Mouse (Mus musculus): ENCODE results near the gene Gm21800. TPM values are rescaled to one million over a fixed set of nuclear protein-coding genes. Genes with fewer than 3 reads are reported as not detected.
"Not testable (repeated sequence)": the region's sequence is repeated elsewhere in the genome, so short reads cannot be mapped to it uniquely, and the experiment has no call there.

The Gm21800 gene
- polyA plus RNA-seq (2014; fragmentation: Nextera tagmentation; extraction: Ambion mirVana), result not detected in 2 replicates

- not testable (repeated sequence) for H3K27ac ChIP-seq (ENCODE audit: low read depth, low read length); H3K9ac ChIP-seq (ENCODE audit: low read depth, low read length); H3K9me3 ChIP-seq (ENCODE audit: control insufficient read depth, low read length); H3K27me3 ChIP-seq (ENCODE audit: control insufficient read depth, insufficient read depth, low read length); H3K4me2 ChIP-seq (replicated peaks; ENCODE audit: low read depth, low read length); ATAC-seq (ENCODE audit: low FRiP score, low TSS enrichment); H3K36me3 ChIP-seq (ENCODE audit: control insufficient read depth, insufficient read depth, low read length); H3K4me3 ChIP-seq (ENCODE audit: low read length); H3K4me1 ChIP-seq (ENCODE audit: control insufficient read depth, insufficient read depth, low read length)
- WGBS, result no CpG with 5 or more reads among the region's 3 CpGs
Observed at GRCm38 (mm10) chrY:41406198-41406597, at the start of gene Gm21800. Gene Gm21800 (plus strand): TSS chrY:41406498.
